Mouse (Mus musculus) limb, embryonic 14.5 days (tissue): ENCODE measurements around the gene Pawr. TPM values are rescaled to one million over a fixed set of nuclear protein-coding genes. Genes with fewer than 3 reads are reported as not detected.

Source experiments
- ATAC-seq: fragments of 200-750 bp; cut with Nextera tagmentation; 2 replicates; pipeline ENCODE4 v1.8.0; 2017; ENCODE audit warnings: low read depth, moderate number of reproducible peaks, moderate TSS enrichment; ENCODE audit not compliant: low FRiP score
- DNase-seq: peaks from one replicate; pipeline ENCODE4 v3.0.0-alpha.2; 2015; ENCODE audit warnings: low spot score
- H3K27ac ChIP-seq: fragments of 300-500 bp; sonication (generic); replicated peaks from 2 replicates; pipeline ENCODE4 v1.5.1; 2014; ENCODE audit warnings: low read depth, mild to moderate bottlenecking, low read length, moderate library complexity, mixed read lengths
- H3K27me3 ChIP-seq: fragments of 300-500 bp; sonication (generic); 2 replicates; pipeline ENCODE4 v1.6.1; 2014; ENCODE audit warnings: low read length, mixed read lengths; ENCODE audit not compliant: control insufficient read depth, insufficient read depth
- H3K36me3 ChIP-seq: fragments of 300-500 bp; sonication (generic); 2 replicates; pipeline ENCODE4 v1.6.1; 2014; ENCODE audit warnings: mild to moderate bottlenecking, low read length, moderate library complexity, mixed read lengths; ENCODE audit not compliant: control insufficient read depth, insufficient read depth
- H3K4me1 ChIP-seq: fragments of 300-500 bp; sonication (generic); 2 replicates; pipeline ENCODE4 v1.6.1; 2014; ENCODE audit warnings: antibody characterized with exemption, low read length, mixed read lengths; ENCODE audit not compliant: control insufficient read depth, insufficient read depth
- H3K4me2 ChIP-seq: fragments of 300-500 bp; sonication (generic); replicated peaks from 2 replicates; pipeline ENCODE4 v1.6.1; 2014; ENCODE audit warnings: low read depth, mild to moderate bottlenecking, low read length, moderate library complexity; ENCODE audit not compliant: severe bottlenecking
- H3K4me3 ChIP-seq: fragments of 300-500 bp; sonication (generic); replicated peaks from 2 replicates; pipeline ENCODE4 v1.5.1; 2014; ENCODE audit warnings: low read length
- H3K9ac ChIP-seq: fragments of 300-500 bp; sonication (generic); 2 replicates; pipeline ENCODE4 v1.6.1; 2014; ENCODE audit warnings: mild to moderate bottlenecking, low read depth, low read length, moderate library complexity; ENCODE audit not compliant: severe bottlenecking
- H3K9me3 ChIP-seq: fragments of 300-500 bp; sonication (generic); 2 replicates; pipeline ENCODE4 v1.6.1; 2016; ENCODE audit warnings: low read length; ENCODE audit not compliant: control insufficient read depth
- POLR2A ChIP-seq: fragments of 200-500 bp; IDR thresholded peaks from 2 replicates; pipeline ENCODE4 v1.8.0; 2012; ENCODE audit warnings: inconsistent platforms, mild to moderate bottlenecking, moderate library complexity, borderline replicate concordance; ENCODE audit not compliant: insufficient read depth, insufficient read length; ENCODE audit errors: extremely low read depth
- WGBS: fragments of 180-500 bp; shearing (Covaris S2); extraction: QIAGEN DNeasy Blood & Tissue Kit; methylation state at CpG from one replicate; pipeline ENCODE4 v1.1.7; 2014; 5-methylcytosine and 5-hydroxymethylcytosine counted together
- polyA plus RNA-seq, 2 experiments: library from polyadenylated mRNA; depleted of rRNA in 1 of 2; stranded (reverse) in 1 of 2; unstranded in 1 of 2; fragments of >200 nt; fragmentation: Nextera tagmentation in 1 of 2; extraction: Ambion mirVana in 1 of 2; gene quantifications; 2 replicates each; pipeline versions ENCODE4 v1.2.1 to v1.2.3; 2012 to 2014

Pawr gene
- polyA plus RNA-seq, 2 experiments: 3.1 to 3.5 TPM

GRCm38 (mm10) chr10:108292651-108293050 lies 39.3 kb upstream of the Pawr start:
- WGBS: 85% methylated on average over 4 of the region's 4 CpGs
- no peak for ATAC-seq
- Histone ChIP-seq H3K4me3 (no peak overlapping the region), H3K4me2 (no peak overlapping the region), H3K36me3 (no peaks in the 10 kb centered on the region), H3K9ac (no peak overlapping the region), H3K27me3 (no peaks in the 10 kb centered on the region), H3K4me1 (no peaks in the 10 kb centered on the region), H3K9me3 (no peaks in the 10 kb centered on the region), H3K27ac (no peak overlapping the region)
- no peak for TF ChIP-seq POLR2A
- no peak for DNase-seq

GRCm38 (mm10) chr10:108293620-108294195 lies 38.2 kb upstream of the Pawr start:
- ATAC-seq: no peak
- no peaks in the 10 kb centered on the region for H3K27me3 ChIP-seq
- TF ChIP-seq POLR2A: no peak
- H3K9ac ChIP-seq: no peak overlapping the region
- H3K27ac ChIP-seq: no peak overlapping the region
- no peaks in the 10 kb centered on the region for H3K4me1 ChIP-seq
- H3K4me2 ChIP-seq: no peak overlapping the region
- 80% methylated on average over 16 of the region's 16 CpGs for WGBS
- no peak overlapping the region for H3K4me3 ChIP-seq
- H3K9me3 ChIP-seq: no peaks in the 10 kb centered on the region
- DNase-seq: peak; percentile 27
- H3K36me3 ChIP-seq: no peaks in the 10 kb centered on the region

- H3K27me3 ChIP-seq: no peaks in the 10 kb centered on the region
- no peaks in the 10 kb centered on the region for H3K36me3 ChIP-seq
- H3K9me3 ChIP-seq: no peaks in the 10 kb centered on the region
- no peaks in the 10 kb centered on the region for H3K4me1 ChIP-seq
- H3K4me3 ChIP-seq: no peak overlapping the region
- ATAC-seq (no peak), DNase-seq (no peak)
- WGBS: 74% methylated on average over 7 of the region's 7 CpGs
- H3K9ac ChIP-seq: no peak overlapping the region
- no peak overlapping the region for H3K27ac ChIP-seq
- no peak overlapping the region for H3K4me2 ChIP-seq
- no peak for TF ChIP-seq POLR2A
These were observed 37.2 kb upstream of the Pawr start for GRCm38 (mm10) chr10:108294766-108295165.

- WGBS: 78% methylated on average over 7 of the region's 7 CpGs
- no peak overlapping the region for H3K27ac ChIP-seq
- no peak overlapping the region for H3K4me3 ChIP-seq
- H3K9ac ChIP-seq: no peak overlapping the region
- no peaks in the 10 kb centered on the region for H3K9me3 ChIP-seq
- H3K4me2 ChIP-seq: no peak overlapping the region
- TF ChIP-seq POLR2A: no peak
- H3K27me3 ChIP-seq: no peaks in the 10 kb centered on the region
- DNase-seq (no peak), ATAC-seq (no peak)
- no peaks in the 10 kb centered on the region for H3K36me3 ChIP-seq
- no peaks in the 10 kb centered on the region for H3K4me1 ChIP-seq
These were observed 35.5 kb upstream of the Pawr start for GRCm38 (mm10) chr10:108296446-108296845.

- no peak for ATAC-seq
- no peaks in the 10 kb centered on the region for H3K27me3 ChIP-seq
- WGBS: 90% methylated on average over 13 of the region's 13 CpGs
- H3K4me2 ChIP-seq: no peak overlapping the region
- no peak for DNase-seq
- H3K9me3 ChIP-seq: no peaks in the 10 kb centered on the region
- H3K9ac ChIP-seq: no peak overlapping the region
- H3K36me3 ChIP-seq: no peaks in the 10 kb centered on the region
- H3K4me1 ChIP-seq: no peaks in the 10 kb centered on the region
- no peak overlapping the region for H3K4me3 ChIP-seq
- no peak overlapping the region for H3K27ac ChIP-seq
- no peak for TF ChIP-seq POLR2A
These were observed 33.7 kb upstream of the Pawr start for GRCm38 (mm10) chr10:108298261-108298660.
